Mouse (Mus musculus): ENCODE measurements around the gene Spats1. TPM values are rescaled to one million over a fixed set of nuclear protein-coding genes. Genes with fewer than 3 reads are reported as not detected.
A peak's percentile ranks its signal among the peaks of the same experiment; 100 is the strongest.

Spats1 gene
- total RNA-seq, 2 experiments from 2014 or later: not detected

GRCm38 (mm10) chr17:45506700-45507189 is 31.5 kb upstream of the Spats1 start, which contains the start of gene Aars2:
TSS of gene Aars2 (plus strand) at chr17:45506841.
- intact Hi-C loops (cut with DNase I): no loop called here
- peak; percentile 97 for DNase-seq
- Histone ChIP-seq H3K4me3 (peak within 1 kb of the TSS; percentile 95), H3K27ac (peak within 1 kb of the TSS; percentile 95)
- peak; percentile 85 for TF ChIP-seq CTCF (IDR thresholded peaks at IDR 0.05)

GRCm38 (mm10) chr17:45505941-45506465 is 30.8 kb upstream of the Spats1 start:
- intact Hi-C loops (cut with DNase I): no loop called here
- no peak for DNase-seq
- peak overlapping the region; percentile 95 for H3K27ac ChIP-seq

GRCm38 (mm10) chr17:45503301-45503973 is 28.2 kb upstream of the Spats1 start:
- DNase-seq: no peak
- Histone ChIP-seq H3K4me3 (no peak overlapping the region), H3K27ac (peak overlapping the region; percentile 12; the same call in 1 of the 2 replicates)
- intact Hi-C loops (cut with DNase I): no loop called here
- TF ChIP-seq CTCF (IDR thresholded peaks at IDR 0.05): no peak

More at GRCm38 (mm10) chr17:45505941-45506465, 30.8 kb upstream of the Spats1 start:
- H3K4me3 ChIP-seq: peak overlapping the region; percentile 95
- TF ChIP-seq CTCF (IDR thresholded peaks at IDR 0.05): no peak

- Histone ChIP-seq H3K27ac (no peak overlapping the region), H3K4me3 (no peak overlapping the region)
- intact Hi-C loops (cut with DNase I): no loop called here
- no peak for TF ChIP-seq CTCF (IDR thresholded peaks at IDR 0.05)
- no peak for DNase-seq
These were observed 27.1 kb upstream of the Spats1 start for GRCm38 (mm10) chr17:45502324-45502723.

GRCm38 (mm10) chr17:45500981-45501380 is 25.8 kb upstream of the Spats1 start:
- intact Hi-C loops (cut with DNase I): no loop called here
- no peak for TF ChIP-seq CTCF (IDR thresholded peaks at IDR 0.05)

GRCm38 (mm10) chr17:45499516-45499915 is 24.3 kb upstream of the Spats1 start:
- no peak for DNase-seq
- no peak overlapping the region for H3K4me3 ChIP-seq
- intact Hi-C loops (cut with DNase I): no loop called here
- H3K27ac ChIP-seq: no peak overlapping the region
- TF ChIP-seq CTCF (IDR thresholded peaks at IDR 0.05): no peak

More at GRCm38 (mm10) chr17:45500981-45501380, 25.8 kb upstream of the Spats1 start:
- Histone ChIP-seq H3K27ac (no peak overlapping the region), H3K4me3 (no peak overlapping the region)
- no peak for DNase-seq

GRCm38 (mm10) chr17:45498397-45498796 is 23.2 kb upstream of the Spats1 start:
- Histone ChIP-seq H3K4me3 (no peak overlapping the region), H3K27ac (no peak overlapping the region; the same call in 1 of the 2 replicates)
- TF ChIP-seq CTCF (IDR thresholded peaks at IDR 0.05): no peak
- DNase-seq: no peak
- intact Hi-C loops (cut with DNase I): no loop called here

- TF ChIP-seq CTCF (IDR thresholded peaks at IDR 0.05): no peak
- no peak for DNase-seq
- no peak overlapping the region for H3K27ac ChIP-seq
- intact Hi-C loops (cut with DNase I): no loop called here
- no peak overlapping the region for H3K4me3 ChIP-seq
These were observed 20.2 kb upstream of the Spats1 start for GRCm38 (mm10) chr17:45495398-45495797.

GRCm38 (mm10) chr17:45490532-45491154 is 15.4 kb upstream of the Spats1 start:
- intact Hi-C loops (cut with DNase I): no loop called here
- H3K4me3 ChIP-seq: no peak overlapping the region
- TF ChIP-seq CTCF (IDR thresholded peaks at IDR 0.05): no peak
- no peak for DNase-seq
- no peak overlapping the region for H3K27ac ChIP-seq

- no peak for TF ChIP-seq CTCF (IDR thresholded peaks at IDR 0.05)
- Histone ChIP-seq H3K4me3 (no peak overlapping the region), H3K27ac (no peak overlapping the region)
- intact Hi-C loops (cut with DNase I): no loop called here
- no peak for DNase-seq
These were observed 14.5 kb upstream of the Spats1 start for GRCm38 (mm10) chr17:45489736-45490135.

- intact Hi-C loops (cut with DNase I): no loop called here
- TF ChIP-seq CTCF (IDR thresholded peaks at IDR 0.05): no peak
- Histone ChIP-seq H3K27ac (no peak overlapping the region), H3K4me3 (no peak overlapping the region)
- DNase-seq: no peak
These were observed 13.4 kb upstream of the Spats1 start for GRCm38 (mm10) chr17:45488321-45489254.

- intact Hi-C loops (cut with DNase I): no loop called here
- Histone ChIP-seq H3K27ac (no peak overlapping the region), H3K4me3 (no peak overlapping the region)
- no peak for DNase-seq
- TF ChIP-seq CTCF (IDR thresholded peaks at IDR 0.05): no peak
These were observed 12.0 kb upstream of the Spats1 start for GRCm38 (mm10) chr17:45487216-45487615.
